Mouse (Mus musculus) neutrophil, adult 5-6 weeks (primary cell): ENCODE results near the gene Tmf1. TPM values are rescaled to one million over a fixed set of nuclear protein-coding genes. Genes with fewer than 3 reads are reported as not detected.
A peak's percentile ranks its signal among the peaks of the same experiment; 100 is the strongest.

Source experiments
- ATAC-seq: fragments of 151-379, 151-347 bp; 2 replicates; pipeline ENCODE4 v1.8.0; 2017; ENCODE audit warnings: mild to moderate bottlenecking, moderate TSS enrichment; ENCODE audit not compliant: insufficient number of reproducible peaks, poor library complexity, low FRiP score, severe bottlenecking; ENCODE audit errors: extremely low read depth
- total RNA-seq: library from RNA; stranded (forward); fragments of 200-1000 nt; gene quantifications from 2 replicates; pipeline ENCODE4 v1.2.3, GENCODE M21; 2017

Tmf1 gene
- total RNA-seq, 1 experiment from 2014 or later, result 143 TPM

GRCm38 (mm10) chr6:97205439-97205885, 26.5 kb upstream of the Tmf1 start, which contains the start of gene Uba3:
Gene Uba3 (minus strand): TSS chr6:97205647.
- peak; percentile 96 for ATAC-seq

- no peak for ATAC-seq
Observed at GRCm38 (mm10) chr6:97204952-97205351, 26.0 kb upstream of the Tmf1 start.

GRCm38 (mm10) chr6:97204252-97204869, 25.4 kb upstream of the Tmf1 start:
- no peak for ATAC-seq

GRCm38 (mm10) chr6:97202477-97202876, 23.6 kb upstream of the Tmf1 start:
- ATAC-seq, result no peak

GRCm38 (mm10) chr6:97200437-97200836, 21.5 kb upstream of the Tmf1 start:
- no peak for ATAC-seq

- peak; percentile 47 for ATAC-seq
Observed at GRCm38 (mm10) chr6:97179367-97179828, 476 bp upstream of the Tmf1 start.

- ATAC-seq, result no peak
Observed at GRCm38 (mm10) chr6:97175716-97176115, 3.2 kb downstream of the Tmf1 start.

- 0 out of 2 replicates have a peak, but pooled peaks have one; percentile 37 for ATAC-seq
Observed at GRCm38 (mm10) chr6:97150156-97150555, 28.8 kb downstream of the Tmf1 start.

- no peak for ATAC-seq
Observed at GRCm38 (mm10) chr6:97149721-97150120, 29.2 kb downstream of the Tmf1 start.

- ATAC-seq, result peak; percentile 43; the same call in 1 of the 2 replicates
Observed at GRCm38 (mm10) chr6:97148383-97149251, 30.3 kb downstream of the Tmf1 start, which contains the start of gene Eogt. Gene Eogt (minus strand): TSS chr6:97149182.

- ATAC-seq, result no peak
Observed at GRCm38 (mm10) chr6:97147755-97148382, 31.1 kb downstream of the Tmf1 start.

- ATAC-seq, result no peak
Observed at GRCm38 (mm10) chr6:97145156-97145555, 33.8 kb downstream of the Tmf1 start.

GRCm38 (mm10) chr6:97144359-97144758, 34.6 kb downstream of the Tmf1 start:
- ATAC-seq, result no peak

- no peak for ATAC-seq
Observed at GRCm38 (mm10) chr6:97142611-97143010, 36.3 kb downstream of the Tmf1 start.

- no peak for ATAC-seq
Observed at GRCm38 (mm10) chr6:97141811-97142210, 37.1 kb downstream of the Tmf1 start.

GRCm38 (mm10) chr6:97132707-97133303, 46.1 kb downstream of the Tmf1 start:
- ATAC-seq, result no peak

- no peak for ATAC-seq
Observed at GRCm38 (mm10) chr6:97131808-97132207, 47.1 kb downstream of the Tmf1 start.

- ATAC-seq, result no peak
Observed at GRCm38 (mm10) chr6:97130979-97131378, 47.9 kb downstream of the Tmf1 start.
